Mouse (Mus musculus): ENCODE measurements around the gene Olfr385. TPM values are rescaled to one million over a fixed set of nuclear protein-coding genes. Genes with fewer than 3 reads are reported as not detected.
"Not testable (repeated sequence)": the region's sequence is repeated elsewhere in the genome, so short reads cannot be mapped to it uniquely, and the experiment has no call there.

The Olfr385 gene
- not detected in 2 replicates for polyA plus RNA-seq (2012; rRNA removed)

- DNase-seq (ENCODE audit: extremely low spot score in 1 of 2, low spot score in 1 of 2): no peak
Measured at GRCm38 (mm10) chr11:73592908-73593307, at the start of gene Olfr385. TSS of gene Olfr385 (minus strand) at chr11:73593008.

- no peak for DNase-seq (ENCODE audit: extremely low spot score in 1 of 2, low spot score in 1 of 2)
Measured at GRCm38 (mm10) chr11:73598294-73598693, 5.5 kb upstream of the Olfr385 start, which contains the start of gene Olfr384. TSS of gene Olfr384 (plus strand) at chr11:73598594.

- not testable (repeated sequence) for DNase-seq (ENCODE audit: extremely low spot score in 1 of 2, low spot score in 1 of 2)
Measured at GRCm38 (mm10) chr11:73583188-73583587, 9.6 kb downstream of the Olfr385 start.

GRCm38 (mm10) chr11:73579871-73580270 is 12.9 kb downstream of the Olfr385 start:
- DNase-seq (ENCODE audit: extremely low spot score in 1 of 2, low spot score in 1 of 2): no peak

Other genes starting within 250 kb of the Olfr385 start
- gene Olfr20, start 242.2 kb downstream of the Olfr385 start, polyA plus RNA-seq (2012; rRNA removed): 0.04 TPM in 1 of 2 replicates, not detected in the other
- gene Olfr376, start 221.8 kb downstream of the Olfr385 start, polyA plus RNA-seq (2012; rRNA removed): 0.14 and 0.25 TPM in 2 replicates
- not detected in 2 replicates for gene Olfr1, start 193.4 kb downstream of the Olfr385 start, polyA plus RNA-seq (2012; rRNA removed)
- gene Olfr378, start 164.5 kb downstream of the Olfr385 start, polyA plus RNA-seq (2012; rRNA removed): not detected in 2 replicates
- gene Olfr380, start 135.5 kb downstream of the Olfr385 start, polyA plus RNA-seq (2012; rRNA removed): not detected in 2 replicates
- gene Olfr381, start 101.4 kb downstream of the Olfr385 start, polyA plus RNA-seq (2012; rRNA removed): not detected in 2 replicates
- not detected in 2 replicates for gene Olfr382, start 75.8 kb downstream of the Olfr385 start, polyA plus RNA-seq (2012; rRNA removed)
- not detected in 2 replicates for gene Olfr384, start 5.6 kb upstream of the Olfr385 start, polyA plus RNA-seq (2012; rRNA removed)
- gene Zfp735, start 95.8 kb upstream of the Olfr385 start, polyA plus RNA-seq (2012; rRNA removed): not detected in 2 replicates
- gene Olfr389, start 187.7 kb upstream of the Olfr385 start, polyA plus RNA-seq (2012; rRNA removed): not detected in 2 replicates
- not detected in 2 replicates for gene Olfr390, start 190.0 kb upstream of the Olfr385 start, polyA plus RNA-seq (2012; rRNA removed)
- not detected in 2 replicates for gene Olfr391-ps, start 210.0 kb upstream of the Olfr385 start, polyA plus RNA-seq (2012; rRNA removed)
- gene Olfr392, start 224.0 kb upstream of the Olfr385 start, polyA plus RNA-seq (2012; rRNA removed): 0.02 TPM in 1 of 2 replicates, not detected in the other

Data from frontal cortex, adult 2 months (tissue).